Mouse (Mus musculus) MEL-GATA-1-ER (cell line): ENCODE results near the gene Zfp174.
"Not testable (repeated sequence)": the region's sequence is repeated elsewhere in the genome, so short reads cannot be mapped to it uniquely, and the experiment has no call there.

ENCODE experiments used
- DNase-seq: peaks from one replicate; pipeline ENCODE4 v3.0.0-alpha.2; 2012; ENCODE audit warnings: low read depth; ENCODE audit errors: extremely low read depth

The Zfp174 gene

DNA sequence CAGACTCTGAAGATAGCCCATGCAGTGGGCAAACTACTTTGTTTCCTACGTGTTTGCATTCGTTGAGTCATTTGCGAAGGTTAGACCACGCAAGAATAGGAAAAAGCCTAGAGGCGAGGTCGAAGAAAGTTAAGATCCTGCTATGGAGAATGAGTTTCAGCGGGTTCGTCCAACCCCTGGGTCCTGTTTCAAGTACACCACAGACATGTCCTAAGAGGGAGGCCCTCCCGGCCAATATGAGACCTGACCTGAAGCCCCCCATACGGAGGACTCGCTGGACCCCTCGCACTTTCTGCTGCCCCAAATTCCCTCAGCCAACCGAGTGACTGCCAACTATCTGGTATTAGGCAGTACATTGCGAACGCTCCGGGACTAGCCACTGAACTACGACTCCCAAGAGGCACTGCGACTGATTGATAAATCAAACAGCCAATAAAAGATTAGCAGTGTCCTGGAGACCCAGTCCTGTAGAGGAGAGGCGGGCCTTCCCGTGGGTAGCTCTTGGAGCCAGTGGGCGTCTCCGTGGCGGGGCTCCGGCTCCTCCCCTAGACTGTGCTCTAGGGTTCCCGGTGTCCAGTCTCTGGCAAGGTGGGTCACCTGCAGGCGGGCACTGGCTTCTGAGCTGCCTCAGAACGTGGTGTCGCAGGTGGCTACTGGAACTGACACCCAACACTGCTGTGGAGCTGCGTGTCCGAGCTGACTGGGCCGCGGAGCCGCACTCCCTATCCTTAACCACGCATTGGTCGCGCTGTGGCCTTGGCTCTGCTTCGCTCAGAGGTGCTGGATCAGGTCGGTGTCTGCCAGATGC is at the start of gene Zfp174:
Gene Zfp174, plus strand, starts transcription at position 558 of the 808 bp plus-strand sequence.
- DNase-seq = peak; percentile 94

- no peak for DNase-seq
These were observed 38.9 kb upstream of the Zfp174 start for GRCm38 (mm10) chr16:3808176-3808575.

DNA sequence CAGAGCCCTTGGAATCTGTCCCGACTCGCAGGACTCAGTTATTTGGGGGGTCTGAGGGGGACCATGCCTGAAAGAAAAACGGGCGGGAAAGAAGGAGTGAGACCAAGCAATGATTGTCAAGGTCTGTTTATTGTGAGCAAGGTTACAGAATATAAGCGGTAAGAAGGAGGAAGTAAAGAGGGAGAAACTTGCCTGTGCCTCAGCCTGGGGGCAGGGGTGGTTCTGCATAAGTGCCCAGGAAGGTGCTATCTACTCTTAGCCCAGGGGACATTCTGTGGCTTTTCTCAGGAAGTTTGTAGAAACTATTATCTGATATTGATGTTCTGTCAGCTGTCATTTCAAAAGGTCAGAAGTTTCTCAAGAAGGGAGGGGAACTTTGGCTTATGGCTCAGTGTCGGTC is 32.4 kb upstream of the Zfp174 start:
- DNase-seq = peak; percentile 33

GRCm38 (mm10) chr16:3820202-3820601 is 26.9 kb upstream of the Zfp174 start:
- no peak for DNase-seq

GRCm38 (mm10) chr16:3828021-3828420 is 19.0 kb upstream of the Zfp174 start:
- no peak for DNase-seq

- DNase-seq = peak; percentile 33
These were observed 17.3 kb upstream of the Zfp174 start for GRCm38 (mm10) chr16:3829727-3830126.

- no peak for DNase-seq
These were observed 16.4 kb upstream of the Zfp174 start, which contains the start of gene Olfr15 for GRCm38 (mm10) chr16:3830588-3831109. Gene Olfr15, plus strand, starts transcription at chr16:3830878.

- no peak for DNase-seq
These were observed 11.6 kb upstream of the Zfp174 start for GRCm38 (mm10) chr16:3835461-3835860.

DNA sequence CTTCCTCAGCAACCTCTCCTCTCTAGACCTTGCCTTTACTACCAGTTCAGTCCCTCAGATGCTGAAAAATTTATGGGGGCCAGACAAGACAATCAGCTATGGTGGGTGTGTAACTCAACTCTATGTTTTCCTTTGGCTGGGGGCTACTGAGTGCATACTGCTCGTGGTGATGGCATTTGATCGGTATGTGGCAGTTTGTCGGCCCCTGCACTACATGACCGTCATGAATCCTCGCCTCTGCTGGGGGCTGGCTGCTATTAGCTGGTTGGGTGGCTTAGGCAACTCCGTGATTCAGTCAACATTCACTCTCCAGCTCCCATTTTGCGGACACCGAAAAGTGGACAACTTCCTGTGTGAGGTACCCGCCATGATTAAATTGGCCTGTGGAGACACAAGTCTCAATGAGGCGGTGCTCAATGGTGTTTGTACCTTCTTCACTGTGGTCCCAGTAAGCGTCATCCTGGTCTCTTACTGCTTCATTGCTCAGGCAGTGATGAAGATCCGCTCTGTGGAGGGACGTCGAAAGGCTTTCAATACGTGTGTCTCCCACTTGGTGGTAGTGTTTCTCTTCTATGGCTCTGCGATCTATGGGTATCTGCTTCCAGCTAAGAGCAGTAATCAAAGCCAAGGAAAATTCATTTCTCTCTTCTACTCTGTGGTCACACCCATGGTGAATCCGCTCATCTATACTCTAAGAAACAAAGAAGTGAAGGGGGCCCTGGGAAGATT is 7.7 kb upstream of the Zfp174 start:
- DNase-seq = no peak

GRCm38 (mm10) chr16:3842989-3843388 is 4.1 kb upstream of the Zfp174 start:
- DNase-seq = no peak

DNA sequence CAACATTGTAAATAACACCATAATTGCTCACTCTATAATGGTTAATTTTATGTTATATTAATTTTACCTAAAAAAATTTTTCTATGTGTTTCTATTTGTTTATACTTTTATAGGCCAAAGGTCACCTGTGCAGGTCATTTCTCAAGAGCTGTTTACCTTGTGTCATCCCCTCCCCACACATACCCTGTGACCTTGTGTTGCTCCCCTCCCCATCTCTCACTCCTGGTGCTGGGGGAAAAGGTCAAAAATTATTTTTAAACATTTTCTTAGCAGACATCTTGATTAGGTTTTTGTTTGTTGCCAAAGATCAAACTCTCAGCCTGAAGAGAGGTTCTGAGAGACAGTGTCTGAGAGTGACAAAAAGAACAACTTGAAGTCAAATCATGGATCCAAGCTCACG is 3.3 kb upstream of the Zfp174 start:
- DNase-seq = no peak

- no peak for DNase-seq
These were observed 803 bp downstream of the Zfp174 start for GRCm38 (mm10) chr16:3847871-3848270.

DNA sequence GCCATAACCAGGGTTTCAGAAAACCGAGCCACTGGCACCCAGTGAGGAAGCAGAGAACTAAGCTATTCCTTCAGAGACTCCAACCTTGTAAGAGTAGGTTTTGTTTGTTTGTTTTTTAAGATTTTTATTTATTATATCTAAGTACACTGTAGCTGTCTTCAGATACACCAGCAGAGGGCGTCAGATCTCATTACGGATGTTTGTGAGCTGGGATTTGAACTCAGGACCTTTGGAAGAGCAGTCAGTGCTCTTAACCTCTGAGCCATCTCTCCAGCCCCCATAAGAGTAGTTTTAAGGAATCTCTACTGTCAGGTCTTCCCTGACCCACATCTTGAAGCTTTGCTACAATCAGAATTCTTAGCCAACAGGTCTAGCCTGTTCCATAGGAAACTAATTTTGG is 1.3 kb downstream of the Zfp174 start:
- DNase-seq = no peak

- DNase-seq = not testable (repeated sequence)
These were observed 4.2 kb downstream of the Zfp174 start for GRCm38 (mm10) chr16:3851301-3851700.

- no peak for DNase-seq
These were observed 5.5 kb downstream of the Zfp174 start for GRCm38 (mm10) chr16:3852586-3852985.

DNA sequence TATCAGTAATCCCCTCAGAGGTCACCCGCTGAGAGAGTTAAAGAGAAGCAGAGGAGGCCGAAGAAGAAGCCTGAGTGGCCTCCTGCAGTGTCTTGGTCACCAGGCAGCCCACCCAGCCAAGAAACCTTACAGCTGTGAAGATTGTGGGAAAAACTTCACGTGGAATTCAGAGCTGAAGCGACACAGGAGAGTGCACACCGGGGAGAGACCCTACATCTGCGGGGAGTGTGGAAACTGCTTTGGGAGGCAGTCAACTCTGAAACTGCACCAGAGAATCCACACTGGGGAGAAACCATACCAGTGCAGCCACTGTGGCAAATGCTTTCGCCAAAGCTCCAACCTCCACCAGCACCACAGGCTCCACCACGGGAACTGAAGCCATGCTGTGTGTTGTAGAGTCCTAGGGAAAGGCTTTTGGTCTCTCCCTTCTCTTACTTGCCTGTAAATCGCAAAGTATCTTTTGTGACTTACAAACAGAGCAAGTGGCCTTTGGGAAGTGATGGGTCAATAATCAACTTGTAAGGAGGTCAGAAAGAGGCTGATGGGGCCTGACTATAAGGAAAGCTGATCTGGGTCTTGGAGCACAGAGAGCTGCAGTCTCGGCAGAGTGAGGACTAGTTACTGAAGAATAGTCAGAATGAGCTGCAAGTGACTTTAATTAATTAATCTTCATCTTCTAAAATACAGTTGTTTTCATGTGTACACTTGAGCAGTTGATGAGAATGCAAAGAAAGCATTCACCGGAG is 7.5 kb downstream of the Zfp174 start:
- DNase-seq = no peak

- DNase-seq = peak; percentile 18
These were observed 8.7 kb downstream of the Zfp174 start for GRCm38 (mm10) chr16:3855776-3856175.

GRCm38 (mm10) chr16:3859254-3859653 is 12.2 kb downstream of the Zfp174 start:
- DNase-seq = no peak

- no peak for DNase-seq
These were observed 24.7 kb downstream of the Zfp174 start for GRCm38 (mm10) chr16:3871815-3872214.

DNA sequence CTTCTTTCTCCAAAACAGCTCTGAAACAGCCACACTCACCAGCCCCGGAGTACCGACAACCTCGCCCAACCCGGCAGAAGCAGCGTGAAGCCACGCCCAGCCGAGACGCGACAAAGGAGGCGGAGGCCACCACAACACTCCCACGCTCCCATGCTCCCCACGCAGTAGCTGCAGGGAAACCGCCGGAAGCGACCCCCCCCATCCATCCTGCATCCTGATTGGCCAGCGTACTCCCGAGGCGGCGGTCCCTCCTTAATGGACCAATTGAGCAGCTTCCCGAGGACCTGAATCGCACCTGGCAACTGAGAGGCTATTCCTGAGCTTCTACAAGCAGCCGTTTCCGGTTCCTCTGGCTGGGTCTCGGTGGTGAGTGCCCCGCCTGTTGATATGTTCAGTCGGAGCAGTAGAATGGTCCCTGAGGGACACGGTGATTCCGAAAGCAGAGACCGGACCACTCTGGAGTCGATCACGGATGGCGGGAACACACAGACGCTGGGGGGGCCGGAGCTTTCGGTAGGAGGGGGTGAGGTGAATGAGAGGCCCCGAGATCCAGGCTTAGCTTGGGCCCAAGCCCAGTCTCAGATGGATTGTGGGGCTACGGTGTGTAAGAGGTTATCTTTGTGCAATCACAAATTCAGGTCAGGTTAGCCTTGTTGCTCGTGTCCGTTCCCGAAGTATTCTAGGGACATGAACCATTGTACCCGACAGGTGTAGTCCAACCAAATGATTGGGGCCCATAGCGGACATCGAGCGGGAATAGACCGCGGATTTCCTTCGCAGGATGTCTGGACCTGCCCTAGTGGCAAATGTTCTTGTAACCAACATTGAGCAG is 25.4 kb downstream of the Zfp174 start, which contains the start of gene Naa60:
Gene Naa60, plus strand, starts transcription at position 160 of the 832 bp plus-strand sequence.
- no peak for DNase-seq

DNA sequence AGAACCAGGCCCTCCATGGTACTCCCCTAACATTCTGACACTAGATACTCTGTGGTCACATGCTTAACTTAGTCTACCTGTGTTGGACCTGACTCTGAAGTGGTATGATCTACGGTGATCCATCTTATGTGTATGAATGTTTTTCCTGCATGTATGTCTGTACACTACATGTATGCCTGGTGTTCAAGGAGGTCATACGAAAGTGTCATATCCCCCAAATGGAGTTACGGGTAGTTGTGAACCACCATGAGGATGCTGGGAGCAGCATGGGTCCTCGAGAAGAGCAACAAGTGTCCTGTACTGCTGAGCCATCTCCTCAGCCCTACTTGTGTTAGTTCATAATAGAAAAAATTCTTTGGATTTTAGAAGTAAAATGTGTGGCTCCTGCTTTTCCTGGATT is 29.3 kb downstream of the Zfp174 start:
- no peak for DNase-seq
